Mouse (Mus musculus): Measurements from ENCODE around the gene Pdcd7.

DNA sequence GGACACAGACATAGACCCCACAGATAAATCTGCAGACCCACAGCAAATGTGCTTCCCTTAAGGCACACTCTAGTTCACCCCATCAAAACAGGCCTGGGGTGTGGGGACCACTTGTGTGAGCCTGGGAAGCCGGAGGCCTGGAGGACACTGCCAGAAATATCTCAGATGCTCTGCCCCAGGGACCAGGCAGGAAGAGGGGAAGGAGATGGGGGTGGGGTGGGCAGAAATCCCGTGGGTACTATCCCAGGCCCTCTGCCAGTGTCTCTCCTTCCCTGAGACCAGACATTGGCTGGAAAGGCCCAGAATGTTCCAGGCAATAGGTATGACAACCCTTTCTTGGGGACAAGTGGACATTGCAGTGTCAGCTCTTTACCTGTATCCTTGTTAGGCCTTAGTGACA, 47.7 kb downstream of the Pdcd7 start:
- TF ChIP-seq CTCF (IDR thresholded peaks at IDR 0.05; ENCODE audit: borderline replicate concordance, extremely low read depth, insufficient read depth, insufficient read length) (no peak), POLR2A (IDR thresholded peaks at IDR 0.05; ENCODE audit: borderline replicate concordance, extremely low read depth, insufficient read depth, insufficient read length, poor library complexity, severe bottlenecking) (no peak)
